Mouse (Mus musculus) E14TG2a.4 (cell line): ENCODE measurements around the gene Rock2.

Experiments
- CTCF ChIP-seq: conservative IDR thresholded peaks from 2 replicates; pipeline ENCODE4 v1.5.1; 2014; ENCODE audit warnings: low read length
- POU5F1 ChIP-seq: IDR thresholded peaks from 2 replicates; pipeline ENCODE4 v1.6.1; 2014; ENCODE audit warnings: low read length, borderline replicate concordance

DNA sequence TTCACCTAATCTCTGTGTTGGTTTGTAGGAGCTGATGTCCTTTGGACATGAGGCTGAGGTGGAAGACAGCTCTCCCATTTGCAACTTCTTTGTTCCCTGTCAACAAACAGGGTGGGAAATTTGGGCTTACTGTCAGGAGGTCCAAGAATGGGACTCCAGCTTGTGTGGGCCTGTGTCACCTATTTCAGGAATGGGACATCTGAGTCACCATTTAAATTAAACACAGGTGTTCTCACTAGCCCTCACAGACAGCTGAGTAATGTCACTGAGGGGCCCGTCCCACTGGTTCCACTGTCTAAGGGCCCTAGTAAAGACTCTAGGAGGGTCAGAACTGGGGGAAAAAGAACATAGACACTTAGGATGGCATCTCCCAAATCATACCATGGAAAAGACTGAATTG, 22.7 kb upstream of the Rock2 start:
- no peak for TF ChIP-seq CTCF
- no peak for TF ChIP-seq POU5F1
